Comparison of ENCODE assay signal across 18 mouse cellular contexts in the genomic region with DNA sequence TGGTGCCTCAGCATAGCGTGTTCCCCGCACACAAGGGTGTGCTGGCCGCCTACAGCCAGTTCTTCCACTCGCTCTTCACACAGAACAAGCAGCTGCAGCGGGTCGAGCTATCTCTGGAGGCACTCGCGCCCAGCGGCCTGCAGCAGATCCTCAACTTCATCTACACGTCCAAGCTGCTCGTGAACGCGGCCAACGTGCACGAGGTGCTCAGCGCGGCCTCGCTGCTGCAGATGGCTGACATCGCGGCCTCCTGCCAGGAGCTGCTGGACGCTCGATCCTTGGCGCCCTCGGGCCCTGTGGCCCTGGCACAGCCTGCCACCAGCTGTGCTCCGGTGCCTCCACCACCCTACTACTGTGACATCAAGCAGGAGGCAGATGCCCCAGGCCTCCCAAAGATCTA. TPM values are rescaled to one million over a fixed set of nuclear protein-coding genes. Genes with fewer than 3 reads are reported as not detected.
DNase-seq lines count a peak whose midpoint lies in the region; ATAC-seq and TF ChIP-seq lines count a peak whose summit lies in the region.
"Had no signal": no experiment of that assay in that cellular context is flagged by ENCODE, and none has a peak within 500 bp of the region (broad histone marks: within the 10 kb centered on the region; RNA-seq: fewer than 3 reads in every experiment).

No protein-coding gene starts in this region.

- TF ChIP-seq CTCF in gastrocnemius, adult 2 months (IDR thresholded peaks at IDR 0.05), result no peak

- peak; percentile 78 for DNase-seq in gastrocnemius, adult 2 months
- no peak for DNase-seq in gastrocnemius, adult 18-20 months (ENCODE audit: low spot score)
- peak; percentile 41 for DNase-seq in retina, postnatal 1 day
- no peak for DNase-seq in retina, embryonic 14.5 days (ENCODE audit: low spot score)
- DNase-seq in ZHBTc4 (ENCODE audit: low read depth, low spot score), result peak; percentile 54
- DNase-seq in gastrocnemius, postnatal 10 days, result peak; percentile 54
- DNase-seq in thymus, postnatal 0 days (ENCODE audit: low spot score), result no peak
- DNase-seq: adrenal gland, adult 8-10 months; kidney, adult 2 months; kidney, postnatal 36 days; layer of hippocampus, postnatal 36 days; lung, adult 2 months had no signal

- peak overlapping the region; percentile 98 for H3K27ac ChIP-seq in gastrocnemius, adult 2 months
- H3K27ac ChIP-seq: midbrain, embryonic 12.5 days; neural tube, embryonic 15.5 days had no signal

- intact Hi-C loops in gastrocnemius, adult 2 months (cut with DNase I), result no loop called here

- H3K4me3 ChIP-seq in gastrocnemius, adult 2 months, result no peak overlapping the region; the same call in 1 of the 2 replicates
- H3K4me3 ChIP-seq: heart, embryonic 12.5 days; midbrain, embryonic 12.5 days; neural tube, embryonic 15.5 days had no signal

- ATAC-seq in activated CD4-positive, CD25-positive, alpha-beta regulatory T cell, adult 4 months, result no peak

RNA-seq across cellular contexts. Expression of gene Zfp651, which starts 3.6 kb away (rescaled TPM):
- 100 to 1,000 TPM; 127 to 157 TPM for total RNA-seq in gastrocnemius, adult 2 months (2021)
- total RNA-seq in gastrocnemius, adult 18-20 months (2021), result 100 to 1,000 TPM; 123 to 131 TPM
- total RNA-seq in gastrocnemius, postnatal 10 days (2021), result 10 to 100 TPM; 72.2 to 76.5 TPM
- not detected for polyA plus RNA-seq in activated CD4-positive, CD25-positive, alpha-beta regulatory T cell, adult 4 months (2017; shearing (Covaris generic))
- polyA plus RNA-seq in thymus, postnatal 0 days (2015; fragmentation: Nextera tagmentation; extraction: Ambion mirVana), result 1.9 and 2.4 TPM in 2 replicates

RNA-seq across cellular contexts. Expression of gene Klhl40, which starts 14.6 kb away (rescaled TPM):
- total RNA-seq in gastrocnemius, adult 2 months (2021), result 100 to 1,000 TPM; 103 to 120 TPM
- 100 to 1,000 TPM; 121 to 228 TPM for total RNA-seq in gastrocnemius, adult 18-20 months (2021)
- 100 to 1,000 TPM; 113 to 118 TPM for total RNA-seq in gastrocnemius, postnatal 10 days (2021)
- polyA plus RNA-seq in activated CD4-positive, CD25-positive, alpha-beta regulatory T cell, adult 4 months (2017; shearing (Covaris generic)), result not detected
- 0.34 and 0.40 TPM in 2 replicates for polyA plus RNA-seq in thymus, postnatal 0 days (2015; fragmentation: Nextera tagmentation; extraction: Ambion mirVana)
- total RNA-seq: MEL had no signal
- polyA plus RNA-seq: liver, adult 2 months had no signal

RNA-seq across cellular contexts. Expression of gene Hhatl, which starts 29.5 kb away (rescaled TPM):
- total RNA-seq in gastrocnemius, adult 2 months (2021), result 100 to 1,000 TPM; 151 to 153 TPM
- total RNA-seq in gastrocnemius, adult 18-20 months (2021), result 100 to 1,000 TPM; 125 to 145 TPM
- 100 to 1,000 TPM; 256 to 285 TPM for total RNA-seq in gastrocnemius, postnatal 10 days (2021)
- not detected for polyA plus RNA-seq in activated CD4-positive, CD25-positive, alpha-beta regulatory T cell, adult 4 months (2017; shearing (Covaris generic))
- 0.40 and 0.51 TPM in 2 replicates for polyA plus RNA-seq in thymus, postnatal 0 days (2015; fragmentation: Nextera tagmentation; extraction: Ambion mirVana)
- total RNA-seq: liver, adult 2 months; MEL had no signal
- polyA plus RNA-seq: liver, adult 2 months; midbrain, embryonic 12.5 days had no signal

RNA-seq across cellular contexts. Expression of gene Nktr, which starts 43.8 kb away (rescaled TPM):
- total RNA-seq in gastrocnemius, adult 2 months (2021), result 10 to 100 TPM; 41.3 to 42.6 TPM
- total RNA-seq in gastrocnemius, adult 18-20 months (2021), result 10 to 100 TPM; 31.7 to 37.0 TPM
- 10 to 100 TPM; 36.5 to 57.9 TPM for total RNA-seq in gastrocnemius, postnatal 10 days (2021)
- polyA plus RNA-seq in activated CD4-positive, CD25-positive, alpha-beta regulatory T cell, adult 4 months (2017; shearing (Covaris generic)), result 100 to 1,000 TPM in 1 of 2 experiments, 10 to 100 TPM in 1; 90.3 to 104 TPM
- 71.0 and 83.5 TPM in 2 replicates for polyA plus RNA-seq in thymus, postnatal 0 days (2015; fragmentation: Nextera tagmentation; extraction: Ambion mirVana)

RNA-seq across cellular contexts. Expression of gene Ss18l2, which starts 52.6 kb away (rescaled TPM):
- 100 to 1,000 TPM; 108 to 137 TPM for total RNA-seq in gastrocnemius, adult 2 months (2021)
- total RNA-seq in gastrocnemius, adult 18-20 months (2021), result 100 to 1,000 TPM; 108 to 115 TPM
- 10 to 100 TPM; 80.2 to 85.8 TPM for total RNA-seq in gastrocnemius, postnatal 10 days (2021)
- polyA plus RNA-seq in activated CD4-positive, CD25-positive, alpha-beta regulatory T cell, adult 4 months (2017; shearing (Covaris generic)), result 10 to 100 TPM; 59.3 to 65.0 TPM
- polyA plus RNA-seq in thymus, postnatal 0 days (2015; fragmentation: Nextera tagmentation; extraction: Ambion mirVana), result 127 and 128 TPM in 2 replicates

Comparison
In these comparisons a context has a peak if more than half of its experiments do, and no peak if none do; other contexts are left out.
1. DNase-seq: peak in gastrocnemius, adult 2 months (single experiment), retina, postnatal 1 day (single experiment), ZHBTc4 (single experiment) and gastrocnemius, postnatal 10 days (single experiment); none in gastrocnemius, adult 18-20 months (single experiment), retina, embryonic 14.5 days (single experiment) and thymus, postnatal 0 days (single experiment).